Mouse (Mus musculus) hindbrain, postnatal 0 days (tissue): ENCODE measurements around the gene Erc2. TPM values are rescaled to one million over a fixed set of nuclear protein-coding genes. Genes with fewer than 3 reads are reported as not detected.
"Not testable (repeated sequence)": the region's sequence is repeated elsewhere in the genome, so short reads cannot be mapped to it uniquely, and the experiment has no call there.

Experiments used
- ATAC-seq: fragments of 200-750 bp; cut with Nextera tagmentation; 2 replicates; pipeline ENCODE4 v1.8.0; 2017; ENCODE audit warnings: mild to moderate bottlenecking, moderate TSS enrichment, moderate library complexity
- DNase-seq: peaks from one replicate; pipeline ENCODE4 v3.0.0-alpha.2; 2015; ENCODE audit warnings: low spot score
- H3K27ac ChIP-seq: fragments of 300-500 bp; sonication (generic); 2 replicates; pipeline ENCODE4 v1.5.1; 2014; ENCODE audit warnings: mild to moderate bottlenecking
- H3K27me3 ChIP-seq: fragments of 300-500 bp; sonication (generic); 2 replicates; pipeline ENCODE4 v1.6.1; 2014; ENCODE audit warnings: low read length, mixed read lengths; ENCODE audit not compliant: insufficient read depth
- H3K36me3 ChIP-seq: fragments of 300-500 bp; sonication (generic); 2 replicates; pipeline ENCODE4 v1.6.1; 2014; ENCODE audit warnings: low read length, mixed read lengths; ENCODE audit not compliant: insufficient read depth
- H3K4me1 ChIP-seq: fragments of 300-500 bp; sonication (generic); 2 replicates; pipeline ENCODE4 v1.6.1; 2014; ENCODE audit warnings: antibody characterized with exemption, low read length, mixed read lengths; ENCODE audit not compliant: insufficient read depth
- H3K4me2 ChIP-seq: fragments of 300-500 bp; sonication (generic); 2 replicates; pipeline ENCODE4 v1.6.1; 2014; ENCODE audit warnings: low read depth, mild to moderate bottlenecking, low read length, moderate library complexity, mixed read lengths
- H3K4me3 ChIP-seq: fragments of 300-500 bp; sonication (generic); 2 replicates; pipeline ENCODE4 v1.5.1; 2014; ENCODE audit warnings: low read length
- H3K9ac ChIP-seq: fragments of 300-500 bp; sonication (generic); replicated peaks from 2 replicates; pipeline ENCODE4 v1.6.1; 2014; ENCODE audit warnings: mild to moderate bottlenecking, low read length, moderate library complexity, mixed read lengths
- H3K9me3 ChIP-seq: fragments of 300-500 bp; sonication (generic); 2 replicates; pipeline ENCODE4 v1.6.1; 2016; ENCODE audit warnings: low read length, mixed read lengths
- CTCF ChIP-seq: IDR thresholded peaks from 2 replicates; pipeline ENCODE4 v1.5.1; 2016; ENCODE audit warnings: antibody characterized with exemption, control low read depth, low read depth
- WGBS: fragments of 180-500 bp; shearing (Covaris S2); extraction: QIAGEN DNeasy Blood & Tissue Kit; methylation state at CpG from one replicate; pipeline ENCODE4 v1.1.7; 2014; 5-methylcytosine and 5-hydroxymethylcytosine counted together
- polyA plus RNA-seq: library from polyadenylated mRNA; unstranded; fragments of >200 nt; fragmentation: Nextera tagmentation; extraction: Ambion mirVana; gene quantifications from 2 replicates; pipeline ENCODE4 v1.2.1, GENCODE M21; 2015
- total RNA-seq: library from RNA; depleted of rRNA; stranded (reverse); fragments of >200 nt; gene quantifications from 2 replicates; pipeline ENCODE4 v1.2.3, GENCODE M21; 2014

Erc2 gene
- total and polyA plus RNA-seq, 2 experiments from 2014 or later, result 71.0 to 104 TPM

- Histone ChIP-seq H3K4me2 (no peak overlapping the region), H3K27ac (no peak overlapping the region), H3K4me1 (0 out of 2 replicates have a peak, but pooled peaks cover 3% of the 10 kb centered on the region), H3K9me3 (no peaks in the 10 kb centered on the region), H3K36me3 (no peaks in the 10 kb centered on the region), H3K9ac (no peak overlapping the region), H3K4me3 (no peak overlapping the region), H3K27me3 (no peaks in the 10 kb centered on the region)
- TF ChIP-seq CTCF, result no peak
- no peak for ATAC-seq
- no peak for DNase-seq
Observed at GRCm38 (mm10) chr14:27862299-27862698, 240.1 kb downstream of the Erc2 start.

DNA sequence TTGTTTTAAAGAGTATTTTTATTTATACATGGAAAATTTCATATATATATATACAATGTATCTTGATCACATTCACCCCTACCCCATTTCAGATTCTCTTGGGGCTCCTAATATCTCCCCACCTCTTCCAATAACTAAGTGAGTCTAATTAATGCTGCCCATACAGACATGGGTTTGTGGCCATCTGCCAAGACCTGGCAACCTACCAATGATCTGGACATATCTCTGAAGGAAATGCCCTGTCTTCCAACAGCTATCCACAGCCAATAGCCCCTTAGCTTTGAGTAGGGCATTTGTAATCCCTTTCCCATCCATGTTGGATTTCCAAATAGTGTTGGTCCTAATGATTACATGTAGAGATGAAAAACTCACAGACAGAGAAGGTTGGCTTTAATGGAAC, 245.2 kb downstream of the Erc2 start:
- peak; percentile 71 for DNase-seq
- no peak overlapping the region for H3K4me3 ChIP-seq

DNA sequence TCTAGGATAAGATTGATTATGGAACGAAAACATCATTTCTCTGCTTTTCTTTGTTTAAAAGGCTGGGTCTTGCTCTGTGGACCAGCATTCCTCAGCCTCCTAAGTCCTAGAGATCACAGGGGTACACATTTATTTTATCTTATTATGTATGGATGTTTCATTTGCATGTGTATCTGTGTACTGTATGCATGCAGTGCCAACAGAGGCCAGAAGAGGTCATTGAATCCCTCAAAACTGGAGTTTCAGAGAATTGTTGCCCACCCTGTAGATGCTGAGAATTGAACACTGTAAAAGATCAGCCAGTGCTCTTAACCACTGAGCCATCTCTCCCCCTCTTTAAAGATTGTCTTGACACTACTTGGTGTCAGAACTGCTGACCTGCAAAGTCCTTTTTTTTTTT, 251.4 kb downstream of the Erc2 start:
- no peak for ATAC-seq
- Histone ChIP-seq H3K9ac (no peak overlapping the region), H3K27me3 (no peaks in the 10 kb centered on the region), H3K4me3 (no peak overlapping the region), H3K9me3 (no peaks in the 10 kb centered on the region), H3K4me2 (no peak overlapping the region), H3K4me1 (no peaks in the 10 kb centered on the region), H3K27ac (no peak overlapping the region), H3K36me3 (no peaks in the 10 kb centered on the region)
- 97% methylated on average over 1 of the region's 1 CpGs for WGBS
- peak; percentile 14 for DNase-seq
- peak; percentile 45 for TF ChIP-seq CTCF

More for the DNA sequence above, 245.2 kb downstream of the Erc2 start:
- H3K36me3 ChIP-seq, result no peaks in the 10 kb centered on the region
- H3K9ac ChIP-seq, result no peak overlapping the region
- 0 out of 2 replicates have a peak, but pooled peaks cover 3% of the 10 kb centered on the region for H3K4me1 ChIP-seq
- ATAC-seq, result no peak
- no peak overlapping the region for H3K27ac ChIP-seq
- no peak overlapping the region for H3K4me2 ChIP-seq
- TF ChIP-seq CTCF, result no peak
- H3K9me3 ChIP-seq, result no peaks in the 10 kb centered on the region
- no peaks in the 10 kb centered on the region for H3K27me3 ChIP-seq

GRCm38 (mm10) chr14:27875991-27876411, 253.8 kb downstream of the Erc2 start:
- Histone ChIP-seq H3K9me3 (no peaks in the 10 kb centered on the region), H3K36me3 (no peaks in the 10 kb centered on the region), H3K4me3 (no peak overlapping the region), H3K4me1 (no peaks in the 10 kb centered on the region), H3K27ac (no peak overlapping the region), H3K27me3 (no peaks in the 10 kb centered on the region), H3K4me2 (peak overlapping the region; percentile 25), H3K9ac (no peak overlapping the region)
- 55% methylated on average over 13 of the region's 13 CpGs for WGBS
- DNase-seq (peak; percentile 20), ATAC-seq (no peak)
- TF ChIP-seq CTCF, result no peak

DNA sequence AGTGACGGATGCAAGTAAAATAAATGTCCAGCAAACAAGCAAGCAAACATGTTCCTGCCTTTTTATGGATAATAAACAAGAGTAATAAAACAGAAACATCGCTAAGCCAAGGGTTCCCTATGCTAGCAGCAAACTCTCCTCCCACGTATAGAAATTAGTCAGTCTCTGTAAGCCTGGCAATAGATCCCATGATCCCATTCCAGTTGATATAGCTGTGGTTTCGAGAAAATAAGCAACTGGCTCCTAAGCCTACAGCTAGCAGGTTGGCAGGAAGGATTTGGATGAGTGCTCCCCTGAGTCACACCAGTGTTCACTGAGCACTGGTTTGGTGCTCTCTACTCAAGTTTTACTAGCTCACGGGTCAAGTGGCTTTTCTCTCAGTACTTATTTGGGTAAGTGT, 259.7 kb downstream of the Erc2 start:
- ATAC-seq (no peak), DNase-seq (no peak)
- no peak overlapping the region for H3K4me3 ChIP-seq
- H3K4me1 ChIP-seq, result no peaks in the 10 kb centered on the region
- WGBS, result 81% methylated on average over 5 of the region's 5 CpGs
- H3K9ac ChIP-seq, result no peak overlapping the region
- no peak overlapping the region for H3K4me2 ChIP-seq
- TF ChIP-seq CTCF, result no peak
- no peak overlapping the region for H3K27ac ChIP-seq
- H3K9me3 ChIP-seq, result no peaks in the 10 kb centered on the region
- no peaks in the 10 kb centered on the region for H3K36me3 ChIP-seq
- H3K27me3 ChIP-seq, result no peaks in the 10 kb centered on the region

- not testable (repeated sequence) for H3K27ac ChIP-seq, H3K9me3 ChIP-seq, ATAC-seq, H3K9ac ChIP-seq, H3K36me3 ChIP-seq, DNase-seq, H3K4me2 ChIP-seq, H3K4me3 ChIP-seq, H3K27me3 ChIP-seq, H3K4me1 ChIP-seq
- WGBS, result 63% methylated on average over 5 of the region's 5 CpGs
Observed at GRCm38 (mm10) chr14:27886337-27886736, 264.1 kb downstream of the Erc2 start.

- H3K4me1 ChIP-seq, result no peaks in the 10 kb centered on the region
- no peaks in the 10 kb centered on the region for H3K27me3 ChIP-seq
- H3K4me2 ChIP-seq, result no peak overlapping the region
- 64% methylated on average over 5 of the region's 5 CpGs for WGBS
- H3K27ac ChIP-seq, result no peak overlapping the region
- no peak for TF ChIP-seq CTCF
- H3K4me3 ChIP-seq, result no peak overlapping the region
- H3K36me3 ChIP-seq, result no peaks in the 10 kb centered on the region
- no peak for ATAC-seq
- DNase-seq, result peak; percentile 54
- no peaks in the 10 kb centered on the region for H3K9me3 ChIP-seq
- H3K9ac ChIP-seq, result no peak overlapping the region
Observed at GRCm38 (mm10) chr14:27887488-27887887, 265.3 kb downstream of the Erc2 start.
